Mouse (Mus musculus): ENCODE data around the gene Pctp.

The Pctp gene

GRCm38 (mm10) chr11:90002231-90002986 lies at the start of gene Pctp:
Gene Pctp (minus strand): TSS chr11:90002894.
- peak; percentile 88 for DNase-seq (ENCODE audit: low spot score)

GRCm38 (mm10) chr11:90050016-90050415 lies 47.3 kb upstream of the Pctp start:
- DNase-seq (ENCODE audit: low spot score), result peak; percentile 47

- DNase-seq (ENCODE audit: low spot score), result no peak
Measured at GRCm38 (mm10) chr11:90047271-90047670, 44.6 kb upstream of the Pctp start.

GRCm38 (mm10) chr11:90046211-90046610 lies 43.5 kb upstream of the Pctp start:
- no peak for DNase-seq (ENCODE audit: low spot score)

GRCm38 (mm10) chr11:90044459-90044858 lies 41.8 kb upstream of the Pctp start:
- DNase-seq (ENCODE audit: low spot score), result peak; percentile 77

- DNase-seq (ENCODE audit: low spot score), result peak; percentile 59
Measured at GRCm38 (mm10) chr11:90038022-90038421, 35.3 kb upstream of the Pctp start.

- DNase-seq (ENCODE audit: low spot score), result no peak
Measured at GRCm38 (mm10) chr11:90036416-90036815, 33.7 kb upstream of the Pctp start.

GRCm38 (mm10) chr11:90035532-90035931 lies 32.8 kb upstream of the Pctp start:
- peak; percentile 18 for DNase-seq (ENCODE audit: low spot score)

- peak; percentile 46 for DNase-seq (ENCODE audit: low spot score)
Measured at GRCm38 (mm10) chr11:90034646-90035045, 32.0 kb upstream of the Pctp start.

GRCm38 (mm10) chr11:90033442-90033841 lies 30.7 kb upstream of the Pctp start:
- peak; percentile 31 for DNase-seq (ENCODE audit: low spot score)

GRCm38 (mm10) chr11:90032807-90033206 lies 30.1 kb upstream of the Pctp start:
- DNase-seq (ENCODE audit: low spot score), result peak; percentile 57

- DNase-seq (ENCODE audit: low spot score), result no peak
Measured at GRCm38 (mm10) chr11:90031076-90031475, 28.4 kb upstream of the Pctp start.

GRCm38 (mm10) chr11:90030557-90030956 lies 27.9 kb upstream of the Pctp start:
- peak; percentile 72 for DNase-seq (ENCODE audit: low spot score)

- DNase-seq (ENCODE audit: low spot score), result peak; percentile 27
Measured at GRCm38 (mm10) chr11:90029841-90030398, 27.2 kb upstream of the Pctp start, which contains the start of gene Tmem100. Gene Tmem100 (plus strand): TSS chr11:90030348.

GRCm38 (mm10) chr11:90029354-90029753 lies 26.7 kb upstream of the Pctp start:
- peak; percentile 86 for DNase-seq (ENCODE audit: low spot score)

GRCm38 (mm10) chr11:90028746-90029145 lies 26.1 kb upstream of the Pctp start:
- DNase-seq (ENCODE audit: low spot score), result no peak

GRCm38 (mm10) chr11:90027216-90027615 lies 24.5 kb upstream of the Pctp start:
- DNase-seq (ENCODE audit: low spot score), result no peak

- no peak for DNase-seq (ENCODE audit: low spot score)
Measured at GRCm38 (mm10) chr11:90026802-90027174, 24.1 kb upstream of the Pctp start.

- DNase-seq (ENCODE audit: low spot score), result peak; percentile 54
Measured at GRCm38 (mm10) chr11:90025891-90026801, 23.5 kb upstream of the Pctp start.

- peak; percentile 55 for DNase-seq (ENCODE audit: low spot score)
Measured at GRCm38 (mm10) chr11:90019161-90019560, 16.5 kb upstream of the Pctp start.

GRCm38 (mm10) chr11:90015281-90015680 lies 12.6 kb upstream of the Pctp start:
- DNase-seq (ENCODE audit: low spot score), result no peak

- DNase-seq (ENCODE audit: low spot score), result no peak
Measured at GRCm38 (mm10) chr11:90013657-90014056, 11.0 kb upstream of the Pctp start.

Measured in lung, postnatal 25 days (tissue).